Mouse (Mus musculus): Measurements from ENCODE around the gene Racgap1. TPM values are rescaled to one million over a fixed set of nuclear protein-coding genes. Genes with fewer than 3 reads are reported as not detected.

The Racgap1 gene
- total and polyA plus RNA-seq, 2 experiments from 2014 or later: 27.2 to 32.9 TPM

GRCm38 (mm10) chr15:99583463-99584344 is 67.8 kb downstream of the Racgap1 start:
- Histone ChIP-seq H3K27ac (ENCODE audit: low read depth, low read length) (no peak overlapping the region), H3K4me1 (ENCODE audit: insufficient read depth, low read length) (no peaks in the 10 kb centered on the region; the same call in 1 of the 2 replicates), H3K36me3 (ENCODE audit: insufficient read depth, low read length) (no peaks in the 10 kb centered on the region), H3K4me3 (ENCODE audit: low read depth, low read length) (peak overlapping the region; percentile 15; the same call in 1 of the 2 replicates), H3K9me3 (ENCODE audit: low read length) (no peaks in the 10 kb centered on the region), H3K4me2 (ENCODE audit: low read depth, low read length, poor library complexity, severe bottlenecking) (peak overlapping the region; percentile 43), H3K27me3 (ENCODE audit: insufficient read depth, low read length) (peaks cover 53% of the 10 kb centered on the region), H3K9ac (replicated peaks; ENCODE audit: low read length, poor library complexity, severe bottlenecking) (0 out of 2 replicates have a peak overlapping the region, but pooled peaks have one; percentile 36)
- DNase-seq (ENCODE audit: low spot score) (no peak), ATAC-seq (ENCODE audit: low FRiP score) (no peak)
- WGBS: 3% methylated on average over 53 of the region's 54 CpGs
- TF ChIP-seq CTCF (IDR thresholded peaks at IDR 0.05): no peak

DNA sequence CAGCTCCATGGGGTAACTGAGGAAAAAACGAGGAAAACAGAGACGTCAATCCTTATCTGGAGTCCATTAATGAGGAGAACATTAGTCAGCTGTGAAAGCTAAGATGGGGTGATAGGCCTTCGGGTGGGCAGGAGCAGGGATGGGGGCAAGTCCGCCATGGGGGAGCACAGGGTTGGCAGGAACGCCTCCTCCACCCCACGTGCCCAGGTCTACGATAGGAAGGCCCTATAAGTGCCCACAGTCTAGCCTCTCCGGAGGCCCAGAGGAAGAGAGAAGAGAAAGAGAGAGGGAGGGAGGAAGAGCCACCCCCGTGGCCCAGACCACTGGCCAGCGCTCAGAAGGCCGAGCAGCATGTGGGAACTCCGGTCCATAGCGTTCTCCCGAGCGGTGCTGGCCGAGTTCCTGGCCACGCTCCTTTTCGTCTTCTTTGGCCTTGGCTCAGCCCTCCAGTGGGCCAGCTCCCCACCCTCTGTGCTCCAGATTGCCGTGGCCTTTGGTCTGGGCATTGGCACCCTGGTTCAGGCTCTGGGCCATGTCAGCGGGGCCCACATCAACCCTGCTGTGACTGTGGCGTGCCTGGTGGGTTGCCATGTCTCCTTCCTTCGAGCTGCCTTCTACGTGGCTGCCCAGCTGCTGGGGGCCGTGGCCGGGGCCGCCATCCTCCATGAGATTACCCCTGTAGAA is 72.5 kb downstream of the Racgap1 start, which contains the start of gene Aqp2:
Gene Aqp2 (plus strand): TSS at position 254 of the 684 bp plus-strand sequence.
- H3K9me3 ChIP-seq (ENCODE audit: low read length): no peaks in the 10 kb centered on the region
- no peak within 1 kb of the TSS for H3K27ac ChIP-seq (ENCODE audit: low read depth, low read length)
- H3K36me3 ChIP-seq (ENCODE audit: insufficient read depth, low read length): no peaks in the 10 kb centered on the region
- peaks cover 24% of the 10 kb centered on the region; the same call in 1 of the 2 replicates for H3K27me3 ChIP-seq (ENCODE audit: insufficient read depth, low read length)
- no peak for DNase-seq (ENCODE audit: low spot score)
- 73% methylated on average over 26 of the region's 26 CpGs for WGBS
- H3K4me1 ChIP-seq (ENCODE audit: insufficient read depth, low read length): no peaks in the 10 kb centered on the region; the same call in 1 of the 2 replicates
- no peak within 1 kb of the TSS for H3K4me3 ChIP-seq (ENCODE audit: low read depth, low read length)
- H3K9ac ChIP-seq (replicated peaks; ENCODE audit: low read length, poor library complexity, severe bottlenecking): no peak within 1 kb of the TSS
- no peak for TF ChIP-seq CTCF (IDR thresholded peaks at IDR 0.05)
- ATAC-seq (ENCODE audit: low FRiP score): no peak
- no peak within 1 kb of the TSS for H3K4me2 ChIP-seq (ENCODE audit: low read depth, low read length, poor library complexity, severe bottlenecking)

Other genes starting within 250 kb of the Racgap1 start
- 20.2 and 24.1 TPM in 2 replicates for gene Nckap5l, start 193.9 kb downstream of the Racgap1 start, total RNA-seq (2014; rRNA removed)
- 11.4 and 12.2 TPM in 2 replicates for gene Nckap5l, start 193.9 kb downstream of the Racgap1 start, polyA plus RNA-seq (2015; fragmentation: Nextera tagmentation; extraction: Ambion mirVana)
- 11.7 and 12.4 TPM in 2 replicates for gene Bcdin3d, start 176.9 kb downstream of the Racgap1 start, total RNA-seq (2014; rRNA removed)
- 12.6 and 14.6 TPM in 2 replicates for gene Bcdin3d, start 176.9 kb downstream of the Racgap1 start, polyA plus RNA-seq (2015; fragmentation: Nextera tagmentation; extraction: Ambion mirVana)
- gene Faim2, start 123.5 kb downstream of the Racgap1 start, total RNA-seq (2014; rRNA removed): 42.0 and 42.1 TPM in 2 replicates
- 72.0 and 82.5 TPM in 2 replicates for gene Faim2, start 123.5 kb downstream of the Racgap1 start, polyA plus RNA-seq (2015; fragmentation: Nextera tagmentation; extraction: Ambion mirVana)
- gene Aqp2, start 72.6 kb downstream of the Racgap1 start, total RNA-seq (2014; rRNA removed): not detected in 2 replicates
- gene Aqp2, start 72.6 kb downstream of the Racgap1 start, polyA plus RNA-seq (2015; fragmentation: Nextera tagmentation; extraction: Ambion mirVana): not detected in 2 replicates
- gene Aqp5, start 60.9 kb downstream of the Racgap1 start, total RNA-seq (2014; rRNA removed): 2.4 and 3.2 TPM in 2 replicates
- gene Aqp5, start 60.9 kb downstream of the Racgap1 start, polyA plus RNA-seq (2015; fragmentation: Nextera tagmentation; extraction: Ambion mirVana): 1.0 and 1.4 TPM in 2 replicates
- gene Aqp6, start 50.3 kb downstream of the Racgap1 start, total RNA-seq (2014; rRNA removed): 1.7 TPM in 1 of 2 replicates, not detected in the other
- 0.23 and 0.28 TPM in 2 replicates for gene Aqp6, start 50.3 kb downstream of the Racgap1 start, polyA plus RNA-seq (2015; fragmentation: Nextera tagmentation; extraction: Ambion mirVana)
- 138 and 150 TPM in 2 replicates for gene Asic1, start 18.7 kb upstream of the Racgap1 start, total RNA-seq (2014; rRNA removed)
- 37.3 and 42.1 TPM in 2 replicates for gene Asic1, start 18.7 kb upstream of the Racgap1 start, polyA plus RNA-seq (2015; fragmentation: Nextera tagmentation; extraction: Ambion mirVana)
- gene Smarcd1, start 50.5 kb upstream of the Racgap1 start, total RNA-seq (2014; rRNA removed): 83.0 and 93.0 TPM in 2 replicates
- 77.7 and 92.2 TPM in 2 replicates for gene Smarcd1, start 50.5 kb upstream of the Racgap1 start, polyA plus RNA-seq (2015; fragmentation: Nextera tagmentation; extraction: Ambion mirVana)
- not detected in 2 replicates for gene Gm17349, start 53.8 kb upstream of the Racgap1 start, total RNA-seq (2014; rRNA removed)
- not detected in 2 replicates for gene Gm17349, start 53.8 kb upstream of the Racgap1 start, polyA plus RNA-seq (2015; fragmentation: Nextera tagmentation; extraction: Ambion mirVana)
- gene Gpd1, start 65.9 kb upstream of the Racgap1 start, total RNA-seq (2014; rRNA removed): 2.8 and 3.3 TPM in 2 replicates
- 1.1 and 1.2 TPM in 2 replicates for gene Gpd1, start 65.9 kb upstream of the Racgap1 start, polyA plus RNA-seq (2015; fragmentation: Nextera tagmentation; extraction: Ambion mirVana)
- 60.9 and 67.2 TPM in 2 replicates for gene Cox14, start 74.0 kb upstream of the Racgap1 start, total RNA-seq (2014; rRNA removed)
- 165 and 180 TPM in 2 replicates for gene Cox14, start 74.0 kb upstream of the Racgap1 start, polyA plus RNA-seq (2015; fragmentation: Nextera tagmentation; extraction: Ambion mirVana)
- gene Cers5, start 121.2 kb upstream of the Racgap1 start, total RNA-seq (2014; rRNA removed): 93.5 and 94.2 TPM in 2 replicates
- 75.8 and 76.8 TPM in 2 replicates for gene Cers5, start 121.2 kb upstream of the Racgap1 start, polyA plus RNA-seq (2015; fragmentation: Nextera tagmentation; extraction: Ambion mirVana)
- 6.4 and 8.7 TPM in 2 replicates for gene Lima1, start 223.8 kb upstream of the Racgap1 start, total RNA-seq (2014; rRNA removed)
- 6.7 and 7.8 TPM in 2 replicates for gene Lima1, start 223.8 kb upstream of the Racgap1 start, polyA plus RNA-seq (2015; fragmentation: Nextera tagmentation; extraction: Ambion mirVana)